14 mouse cellular contexts compared by ENCODE assay signal in the genomic region with DNA sequence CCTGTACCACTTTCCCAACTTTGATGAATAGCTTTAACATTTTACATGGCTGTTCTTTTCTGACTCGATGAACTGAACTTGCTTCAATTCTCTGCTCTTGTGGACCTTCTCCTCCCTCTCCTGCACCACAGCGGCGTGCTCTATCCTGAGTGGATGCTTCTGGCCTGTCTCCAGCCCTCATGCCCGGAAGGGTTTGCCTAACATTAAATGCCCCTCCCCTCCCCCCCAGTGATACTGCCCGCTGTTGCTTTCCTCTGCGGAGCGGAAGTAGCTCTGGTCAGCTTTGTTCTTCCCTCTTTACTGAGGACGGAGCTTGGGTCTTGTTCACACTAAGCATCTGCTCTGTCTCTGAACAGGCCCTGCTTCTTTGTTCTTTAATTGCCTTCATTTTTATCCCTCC. TPM values are rescaled to one million over a fixed set of nuclear protein-coding genes. Genes with fewer than 3 reads are reported as not detected.
A peak's percentile ranks its signal among the peaks of the same experiment; 100 is the strongest.
DNase-seq lines count a peak whose midpoint lies in the region; ATAC-seq and TF ChIP-seq lines count a peak whose summit lies in the region.
"Had no signal": no experiment of that assay in that cellular context is flagged by ENCODE, and none has a peak within 500 bp of the region (broad histone marks: within the 10 kb centered on the region; RNA-seq: fewer than 3 reads in every experiment).

No protein-coding gene starts in this region.

- no peak overlapping the region for H3K4me3 ChIP-seq in kidney, embryonic 15.5 days (replicated peaks)
- no peak overlapping the region for H3K4me3 ChIP-seq in forebrain, embryonic 15.5 days
- H3K4me3 ChIP-seq in gastrocnemius, adult 2 months: no peak overlapping the region
- H3K4me3 ChIP-seq: liver, embryonic 12.5 days had no signal

- H3K27ac ChIP-seq in kidney, embryonic 15.5 days: peak overlapping the region; percentile 52
- H3K27ac ChIP-seq in forebrain, embryonic 15.5 days (replicated peaks): 0 out of 2 replicates have a peak overlapping the region, but pooled peaks have one; percentile 24
- no peak overlapping the region for H3K27ac ChIP-seq in gastrocnemius, adult 2 months
- H3K27ac ChIP-seq: liver, embryonic 12.5 days had no signal

- H3K36me3 ChIP-seq in kidney, embryonic 15.5 days: peaks cover 4% of the 10 kb centered on the region; the same call in 1 of the 2 replicates
- no peaks in the 10 kb centered on the region for H3K36me3 ChIP-seq in forebrain, embryonic 15.5 days

- ATAC-seq in kidney, embryonic 15.5 days (replicated peaks; ENCODE audit: low FRiP score): no peak
- ATAC-seq in forebrain, embryonic 15.5 days (replicated peaks): no peak
- ATAC-seq: liver, embryonic 12.5 days had no signal

- peaks cover 77% of the 10 kb centered on the region for H3K4me1 ChIP-seq in kidney, embryonic 15.5 days
- H3K4me1 ChIP-seq in forebrain, embryonic 15.5 days: peaks cover 44% of the 10 kb centered on the region

- DNase-seq in kidney, adult 18-20 months: no peak
- DNase-seq in R1 (ENCODE audit: low read depth, low spot score) (peak; percentile 62), adipocyte (ENCODE audit: low spot score) (no peak)
- DNase-seq in lung, postnatal 25 days (ENCODE audit: low spot score): peak; percentile 12
- DNase-seq in gastrocnemius, adult 2 months: no peak
- DNase-seq: retina, postnatal 1 day had no signal

- no peak overlapping the region for H3K4me2 ChIP-seq in kidney, embryonic 15.5 days
- no peak overlapping the region for H3K4me2 ChIP-seq in forebrain, embryonic 15.5 days (replicated peaks)
- H3K4me2 ChIP-seq: liver, embryonic 12.5 days had no signal

- no peaks in the 10 kb centered on the region for H3K27me3 ChIP-seq in kidney, embryonic 15.5 days
- H3K27me3 ChIP-seq in forebrain, embryonic 15.5 days: no peaks in the 10 kb centered on the region
- H3K27me3 ChIP-seq: CH12.LX; liver, embryonic 12.5 days had no signal

- no peaks in the 10 kb centered on the region for H3K9me3 ChIP-seq in kidney, embryonic 15.5 days (replicated peaks)
- no peaks in the 10 kb centered on the region for H3K9me3 ChIP-seq in forebrain, embryonic 15.5 days
- H3K9me3 ChIP-seq: liver, embryonic 12.5 days had no signal

- no peak for TF ChIP-seq CTCF in gastrocnemius, adult 2 months (IDR thresholded peaks at IDR 0.05)

- H3K9ac ChIP-seq in kidney, embryonic 15.5 days: no peak overlapping the region
- H3K9ac ChIP-seq in forebrain, embryonic 15.5 days (replicated peaks): no peak overlapping the region
- H3K9ac ChIP-seq: liver, embryonic 12.5 days had no signal

- intact Hi-C loops in gastrocnemius, adult 2 months (cut with DNase I): no loop called here

- 43% methylated on average over 8 of the region's 8 CpGs for WGBS in kidney, embryonic 15.5 days
- 21% methylated on average over 8 of the region's 8 CpGs for WGBS in forebrain, embryonic 15.5 days

RNA-seq across cellular contexts. Expression of a gene that starts 34.4 kb away (rescaled TPM):
- 14.0 and 17.9 TPM in 2 replicates for polyA plus RNA-seq in kidney, embryonic 15.5 days (2015; fragmentation: Nextera tagmentation; extraction: Ambion mirVana)
- 8.7 and 15.7 TPM in 2 replicates for polyA plus RNA-seq in forebrain, embryonic 15.5 days (2015; fragmentation: Nextera tagmentation; extraction: Ambion mirVana)
- 100 to 1,000 TPM; 159 to 160 TPM for total RNA-seq in gastrocnemius, adult 2 months (2021)

RNA-seq across cellular contexts. Expression of a gene that starts 52.5 kb away (rescaled TPM):
- polyA plus RNA-seq in kidney, embryonic 15.5 days (2015; fragmentation: Nextera tagmentation; extraction: Ambion mirVana): not detected in 2 replicates
- polyA plus RNA-seq in forebrain, embryonic 15.5 days (2015; fragmentation: Nextera tagmentation; extraction: Ambion mirVana): not detected in 2 replicates
- total RNA-seq in gastrocnemius, adult 2 months (2021): not detected
- total RNA-seq: CH12.LX; layer of hippocampus, postnatal 14 days had no signal
- polyA plus RNA-seq: frontal cortex, adult 2 months; heart, postnatal 0 days; liver, embryonic 12.5 days; stomach, embryonic 16.5 days had no signal

Comparison
In these comparisons a context has a peak if more than half of its experiments do, and no peak if none do; other contexts are left out.
1. DNase-seq: peak in R1 (single experiment) and lung, postnatal 25 days (single experiment); none in kidney, adult 18-20 months (single experiment), gastrocnemius, adult 2 months (single experiment) and adipocyte (single experiment).